Mouse (Mus musculus): ENCODE data around the gene Gm42742.

The Gm42742 gene

GRCm38 (mm10) chr7:127020031-127020430 is 866 bp downstream of the Gm42742 start:
- DNase-seq (ENCODE audit: low read depth, low spot score): no peak

GRCm38 (mm10) chr7:127019306-127019960 is 1.5 kb downstream of the Gm42742 start:
- no peak for DNase-seq (ENCODE audit: low read depth, low spot score)

GRCm38 (mm10) chr7:127018416-127019305 is 2.2 kb downstream of the Gm42742 start:
- no peak for DNase-seq (ENCODE audit: low read depth, low spot score)

GRCm38 (mm10) chr7:127017950-127018345 is 2.9 kb downstream of the Gm42742 start:
- no peak for DNase-seq (ENCODE audit: low read depth, low spot score)

DNA sequence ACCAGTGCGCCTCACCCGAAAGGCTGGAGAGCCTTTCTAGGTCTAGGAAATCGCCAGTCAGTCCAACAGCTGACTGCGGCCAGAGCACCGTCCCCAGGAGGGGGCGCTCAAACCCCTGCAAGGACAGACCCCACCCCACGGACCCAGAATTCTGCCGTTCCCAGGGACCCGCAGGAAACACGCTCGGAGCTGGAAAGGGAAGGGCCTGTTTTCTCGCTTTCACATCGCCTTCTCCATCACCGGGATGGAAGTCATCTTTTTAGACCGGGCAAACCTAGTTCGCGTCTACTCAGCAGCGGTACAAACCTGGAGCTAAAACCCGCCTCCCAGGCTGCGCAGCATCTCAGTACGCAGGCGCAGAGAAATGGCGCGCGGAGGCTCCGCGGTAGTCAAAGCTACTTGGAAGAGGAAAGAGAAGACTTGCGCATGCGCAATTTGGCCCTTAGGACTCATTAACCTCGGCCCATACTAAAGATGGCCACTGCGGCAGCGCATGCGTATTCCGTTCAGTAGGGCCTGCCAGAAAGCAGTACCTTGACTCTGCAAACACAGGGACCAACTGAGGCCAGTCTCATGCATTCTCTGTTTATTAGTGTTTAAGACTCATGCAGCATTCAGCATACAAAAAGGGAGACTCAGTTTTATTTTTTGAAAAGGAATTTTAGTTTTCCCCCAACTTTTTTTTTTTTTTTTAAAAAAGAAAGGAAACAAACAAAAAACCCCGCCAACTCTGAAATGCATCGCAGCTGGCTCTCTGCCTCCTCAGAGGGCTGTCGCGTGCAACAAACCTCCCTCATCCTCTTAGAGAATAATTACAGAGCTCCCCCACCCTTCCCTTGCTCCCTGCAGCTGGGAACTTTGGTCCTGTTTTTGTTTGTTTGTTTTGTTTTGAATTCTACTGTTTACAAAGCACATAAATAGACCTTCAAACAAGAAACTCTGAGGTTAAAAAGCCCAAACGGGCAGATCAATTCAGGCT is 3.6 kb downstream of the Gm42742 start, which contains the start of gene Pagr1a:
TSS of gene Pagr1a (minus strand) at position 382 of the 979 bp plus-strand sequence.
- peak; percentile 100 for DNase-seq (ENCODE audit: low read depth, low spot score)

DNA sequence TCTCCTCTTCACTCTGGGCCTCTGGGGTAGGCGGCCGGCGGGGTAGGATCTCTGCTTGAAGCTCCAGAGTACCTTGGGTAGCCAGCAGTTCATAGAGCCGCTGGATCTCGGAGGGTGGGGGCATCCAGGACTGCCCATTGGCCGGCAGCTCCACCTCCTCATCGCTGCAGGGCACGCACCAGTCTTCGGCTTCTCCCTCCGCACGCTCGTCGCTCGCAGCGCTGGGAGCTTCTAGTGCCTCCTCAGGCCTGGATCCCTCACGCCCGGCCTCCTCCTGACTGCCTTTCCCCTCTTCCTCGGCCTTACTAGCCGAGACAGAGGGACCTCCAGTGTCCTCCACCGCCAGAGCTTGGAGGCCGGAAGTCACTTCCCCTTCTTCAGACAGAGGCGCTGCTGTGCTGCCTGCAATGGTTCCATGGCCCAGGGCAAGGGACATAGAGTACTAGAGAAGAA is 4.4 kb downstream of the Gm42742 start:
- no peak for DNase-seq (ENCODE audit: low read depth, low spot score)

DNA sequence TGATC is 4.6 kb downstream of the Gm42742 start, which contains the start of gene Pagr1b:
TSS of gene Pagr1b (minus strand) at position 4 of the 5 bp plus-strand sequence.
- no peak for DNase-seq (ENCODE audit: low read depth, low spot score)

GRCm38 (mm10) chr7:127016081-127016480 is 4.8 kb downstream of the Gm42742 start:
- DNase-seq (ENCODE audit: low read depth, low spot score): peak; percentile 89

DNA sequence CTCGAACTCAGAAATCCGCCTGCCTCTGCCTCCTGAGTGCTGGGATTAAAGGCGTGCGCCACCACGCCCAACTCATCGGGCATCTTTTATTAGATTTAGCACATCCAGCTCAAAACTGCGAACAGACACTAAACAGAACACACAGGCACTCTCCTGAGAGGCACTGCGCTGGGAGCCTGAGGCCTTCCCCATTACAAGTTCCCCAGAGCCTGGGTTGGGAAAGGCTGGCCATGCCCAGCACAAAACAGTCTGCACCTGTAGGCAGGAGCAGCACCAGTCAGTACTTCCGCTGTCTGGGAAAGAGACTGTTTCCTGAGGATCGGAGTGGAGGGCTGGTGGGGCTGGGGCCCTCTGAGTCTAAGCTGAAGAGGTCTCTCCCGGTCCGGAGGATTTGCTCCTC is 5.9 kb downstream of the Gm42742 start:
- DNase-seq (ENCODE audit: low read depth, low spot score): no peak

GRCm38 (mm10) chr7:127014320-127014719 is 6.6 kb downstream of the Gm42742 start, which contains the start of gene Mvp:
Mvp (minus strand) TSS chr7:127014621.
- peak; percentile 85 for DNase-seq (ENCODE audit: low read depth, low spot score)

DNA sequence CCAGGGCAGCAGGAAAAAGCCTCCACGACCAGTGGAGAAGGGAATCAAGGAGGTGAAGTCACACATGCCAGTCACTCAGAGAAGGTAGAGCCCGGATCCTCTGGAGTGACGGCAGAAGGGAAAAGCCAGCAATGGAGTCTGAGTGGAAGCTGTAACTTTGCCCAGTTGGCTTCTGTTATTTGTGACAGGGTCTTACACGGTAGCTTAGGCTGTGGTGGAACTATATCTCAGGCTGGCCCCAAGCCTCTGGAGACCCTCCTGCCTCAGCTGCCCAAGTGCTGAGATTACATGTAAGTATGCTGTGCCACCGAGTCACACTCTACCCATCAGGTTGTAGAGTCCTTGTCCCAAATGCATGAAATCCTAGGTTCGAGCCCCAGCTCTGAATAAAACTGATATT is 7.5 kb downstream of the Gm42742 start:
- no peak for DNase-seq (ENCODE audit: low read depth, low spot score)

GRCm38 (mm10) chr7:127012845-127013244 is 8.1 kb downstream of the Gm42742 start:
- no peak for DNase-seq (ENCODE audit: low read depth, low spot score)

- DNase-seq (ENCODE audit: low read depth, low spot score): no peak
Observed at GRCm38 (mm10) chr7:127012374-127012773, 8.5 kb downstream of the Gm42742 start.

DNA sequence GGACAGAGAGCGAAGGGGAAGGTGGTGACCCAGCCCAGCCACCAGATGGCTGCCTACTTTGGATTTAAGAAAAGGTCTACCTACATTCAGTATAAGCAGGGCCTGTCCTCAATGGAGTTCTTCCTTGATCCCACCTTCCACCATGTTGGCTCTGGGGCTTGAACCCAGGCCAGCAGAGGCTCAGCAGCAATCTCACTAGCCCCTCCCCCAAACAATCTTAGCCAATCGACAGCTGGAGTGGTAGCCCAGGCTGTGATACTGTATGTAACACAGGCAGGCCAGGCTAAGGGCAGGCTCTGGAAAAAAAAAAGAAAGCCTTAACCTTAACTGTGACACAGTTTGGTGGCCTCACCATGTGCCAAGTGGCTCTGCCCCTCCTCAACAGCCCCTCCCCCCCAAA is 9.2 kb downstream of the Gm42742 start:
- no peak for DNase-seq (ENCODE audit: low read depth, low spot score)

GRCm38 (mm10) chr7:127011051-127011450 is 9.8 kb downstream of the Gm42742 start:
- no peak for DNase-seq (ENCODE audit: low read depth, low spot score)

DNA sequence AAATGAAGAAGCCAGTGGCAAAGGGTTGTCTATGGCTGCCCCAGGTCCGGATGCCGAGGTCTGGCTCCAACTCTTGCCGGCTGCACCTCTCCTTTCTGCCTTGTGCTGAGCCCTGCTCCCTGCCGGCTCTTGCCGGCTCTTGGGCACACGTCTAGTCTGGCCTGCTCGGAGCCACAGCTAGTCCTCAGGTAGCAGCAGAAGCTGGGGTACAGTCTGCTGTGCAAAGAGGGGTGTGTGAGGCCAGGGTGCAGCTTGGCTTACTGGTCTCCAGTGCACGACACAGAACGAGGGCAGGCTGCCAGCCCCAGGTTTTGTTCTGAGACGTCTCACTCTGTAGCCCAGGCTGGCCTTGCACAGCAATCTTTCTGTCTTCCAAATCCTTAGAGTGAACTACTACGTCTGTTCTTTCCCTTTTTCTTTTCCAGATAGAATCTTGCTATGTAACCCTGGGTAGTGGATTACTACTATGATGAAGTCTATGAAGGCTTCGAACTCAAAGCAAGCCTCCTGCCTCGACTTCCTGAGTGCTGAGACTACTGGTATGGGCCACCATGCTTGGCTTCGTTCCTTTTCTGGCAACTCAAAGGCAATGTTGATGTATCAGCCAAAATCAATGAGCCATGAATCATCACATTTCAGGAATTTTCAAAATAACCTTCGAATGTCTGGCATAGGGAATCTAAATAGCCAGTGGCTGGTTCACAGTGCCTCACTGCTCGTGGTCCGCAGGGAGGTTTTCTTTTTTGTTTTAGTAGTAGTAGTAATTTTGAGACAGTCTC is 11.4 kb downstream of the Gm42742 start:
- no peak for DNase-seq (ENCODE audit: low read depth, low spot score)

- peak; percentile 45 for DNase-seq (ENCODE audit: low read depth, low spot score)
Observed at GRCm38 (mm10) chr7:127008239-127009019, 12.5 kb downstream of the Gm42742 start.

- no peak for DNase-seq (ENCODE audit: low read depth, low spot score)
Observed at GRCm38 (mm10) chr7:127007313-127008024, 13.4 kb downstream of the Gm42742 start.

- DNase-seq (ENCODE audit: low read depth, low spot score): peak; percentile 39
Observed at GRCm38 (mm10) chr7:127004122-127004875, 16.6 kb downstream of the Gm42742 start.
